Mouse (Mus musculus) lung, postnatal 14 days (tissue): Measurements from ENCODE around the gene Gm3238.
"Not testable (repeated sequence)": the region's sequence is repeated elsewhere in the genome, so short reads cannot be mapped to it uniquely, and the experiment has no call there.

Experiments used
- DNase-seq: peaks from one replicate; pipeline ENCODE4 v3.0.0; 2021

Gene Gm3238

GRCm38 (mm10) chr10:77741924-77742688 lies 29.0 kb downstream of the Gm3238 start, which contains the start of gene Gm18596:
Gene Gm18596 (minus strand): TSS chr10:77742638.
- not testable (repeated sequence) for DNase-seq

DNA sequence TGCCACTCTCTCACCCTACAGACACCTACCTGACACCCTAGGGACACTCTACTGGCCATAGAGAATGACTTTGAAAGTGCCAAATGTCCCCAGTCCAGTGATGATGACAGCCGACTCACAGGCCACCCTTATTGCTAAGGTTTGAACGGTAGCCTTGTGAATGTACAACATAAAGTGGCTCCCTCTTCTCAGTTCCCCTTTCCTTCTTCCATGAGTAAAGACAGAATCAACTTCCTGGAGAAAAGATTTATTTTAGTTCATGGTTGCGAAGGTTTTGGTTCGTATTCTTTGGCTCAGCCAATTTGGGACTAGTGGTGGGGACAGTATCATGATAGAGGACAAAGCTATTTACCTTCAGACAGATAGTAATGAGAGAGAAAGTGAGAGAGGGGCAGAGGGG lies 32.2 kb downstream of the Gm3238 start:
- DNase-seq: no peak

DNA sequence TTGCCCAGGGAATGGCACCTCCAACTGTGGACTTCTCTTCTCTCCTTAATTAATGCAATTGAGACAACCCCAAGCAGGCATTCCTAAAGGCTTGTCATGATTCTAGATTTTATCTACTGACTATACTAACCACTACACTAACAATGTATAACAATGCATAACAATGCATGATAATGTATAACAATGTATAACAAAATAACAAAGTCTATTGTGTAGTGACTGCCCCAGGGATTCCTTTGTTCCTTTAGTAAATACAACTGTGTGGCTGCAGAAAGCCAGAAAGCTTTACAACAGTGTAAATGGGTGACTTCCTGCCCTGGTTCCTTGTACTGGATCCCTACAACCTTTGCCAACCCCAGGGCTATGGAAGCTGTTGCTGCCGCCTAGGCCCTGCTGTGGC lies 35.2 kb downstream of the Gm3238 start:
- no peak for DNase-seq

- DNase-seq: peak; percentile 7
Measured at GRCm38 (mm10) chr10:77729241-77729640, 41.9 kb downstream of the Gm3238 start.

DNA sequence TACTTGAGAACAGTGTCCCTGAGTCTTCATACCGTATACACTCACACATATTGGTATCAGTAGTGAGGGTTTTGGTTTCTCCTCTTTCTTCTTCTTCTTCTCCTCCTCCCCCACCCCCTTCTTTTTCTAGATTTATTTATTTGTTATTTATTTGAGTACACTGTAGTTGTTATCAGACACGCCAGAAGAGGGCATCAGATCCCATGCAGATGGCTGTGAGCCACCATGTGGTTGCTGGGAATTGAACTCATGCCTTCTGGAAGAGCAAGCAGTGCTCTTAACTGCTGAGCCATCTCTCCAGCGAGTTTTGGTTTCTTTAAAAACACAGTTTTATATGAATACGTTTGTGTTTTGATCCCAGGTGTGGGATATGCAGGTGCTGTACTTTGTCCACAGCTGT lies 42.8 kb downstream of the Gm3238 start:
- DNase-seq: no peak

- no peak for DNase-seq
Measured at GRCm38 (mm10) chr10:77726186-77726585, 44.9 kb downstream of the Gm3238 start, which contains the start of gene Gm10100. Gene Gm10100 (plus strand): TSS chr10:77726486.

DNA sequence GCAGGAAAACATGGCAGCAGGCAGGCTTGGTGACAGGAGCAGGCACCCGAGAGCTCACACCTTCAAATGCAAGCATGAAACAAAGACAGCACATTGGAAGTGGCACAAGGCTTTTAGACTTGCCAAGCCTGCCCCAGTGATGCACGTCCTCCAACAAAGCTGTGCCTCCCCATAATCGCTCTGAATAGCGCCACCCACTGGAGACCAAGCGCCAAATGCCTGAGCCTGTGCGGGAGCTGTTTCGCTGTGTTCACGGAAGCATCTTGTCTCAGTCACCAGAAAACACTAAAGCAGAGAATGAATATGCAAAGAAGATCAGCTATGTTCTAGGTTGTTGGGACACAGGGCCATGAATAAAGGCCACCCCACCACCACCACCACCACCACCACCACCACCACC lies 46.3 kb downstream of the Gm3238 start:
- no peak for DNase-seq
